Mouse (Mus musculus): ENCODE results near the gene Cd200r4. TPM values are rescaled to one million over a fixed set of nuclear protein-coding genes. Genes with fewer than 3 reads are reported as not detected.

Cd200r4 gene
- polyA plus RNA-seq, 1 experiment from 2014 or later = not detected

Other genes with a start within 250 kb of the Cd200r4 start
- gene Nepro, start 87.4 kb upstream of the Cd200r4 start, polyA plus RNA-seq (2015; fragmentation: Nextera tagmentation; extraction: Ambion mirVana) = 9.9 and 10.0 TPM in 2 replicates
- gene Gtpbp8, start 65.4 kb upstream of the Cd200r4 start, polyA plus RNA-seq (2015; fragmentation: Nextera tagmentation; extraction: Ambion mirVana) = 29.7 and 32.7 TPM in 2 replicates
- 0.63 and 0.81 TPM in 2 replicates for gene Cd200r1, start 46.0 kb upstream of the Cd200r4 start, polyA plus RNA-seq (2015; fragmentation: Nextera tagmentation; extraction: Ambion mirVana)
- not detected in 2 replicates for gene Cd200r2, start 55.4 kb downstream of the Cd200r4 start, polyA plus RNA-seq (2015; fragmentation: Nextera tagmentation; extraction: Ambion mirVana)
- 0.22 TPM in 1 of 2 replicates, not detected in the other for gene Cd200r3, start 131.9 kb downstream of the Cd200r4 start, polyA plus RNA-seq (2015; fragmentation: Nextera tagmentation; extraction: Ambion mirVana)

Data from embryonic facial prominence, embryonic 13.5 days (tissue).